Mouse (Mus musculus): ENCODE data around the gene BC025446. TPM values are rescaled to one million over a fixed set of nuclear protein-coding genes. Genes with fewer than 3 reads are reported as not detected.

BC025446 gene
- total RNA-seq (2021) = not detected

DNA sequence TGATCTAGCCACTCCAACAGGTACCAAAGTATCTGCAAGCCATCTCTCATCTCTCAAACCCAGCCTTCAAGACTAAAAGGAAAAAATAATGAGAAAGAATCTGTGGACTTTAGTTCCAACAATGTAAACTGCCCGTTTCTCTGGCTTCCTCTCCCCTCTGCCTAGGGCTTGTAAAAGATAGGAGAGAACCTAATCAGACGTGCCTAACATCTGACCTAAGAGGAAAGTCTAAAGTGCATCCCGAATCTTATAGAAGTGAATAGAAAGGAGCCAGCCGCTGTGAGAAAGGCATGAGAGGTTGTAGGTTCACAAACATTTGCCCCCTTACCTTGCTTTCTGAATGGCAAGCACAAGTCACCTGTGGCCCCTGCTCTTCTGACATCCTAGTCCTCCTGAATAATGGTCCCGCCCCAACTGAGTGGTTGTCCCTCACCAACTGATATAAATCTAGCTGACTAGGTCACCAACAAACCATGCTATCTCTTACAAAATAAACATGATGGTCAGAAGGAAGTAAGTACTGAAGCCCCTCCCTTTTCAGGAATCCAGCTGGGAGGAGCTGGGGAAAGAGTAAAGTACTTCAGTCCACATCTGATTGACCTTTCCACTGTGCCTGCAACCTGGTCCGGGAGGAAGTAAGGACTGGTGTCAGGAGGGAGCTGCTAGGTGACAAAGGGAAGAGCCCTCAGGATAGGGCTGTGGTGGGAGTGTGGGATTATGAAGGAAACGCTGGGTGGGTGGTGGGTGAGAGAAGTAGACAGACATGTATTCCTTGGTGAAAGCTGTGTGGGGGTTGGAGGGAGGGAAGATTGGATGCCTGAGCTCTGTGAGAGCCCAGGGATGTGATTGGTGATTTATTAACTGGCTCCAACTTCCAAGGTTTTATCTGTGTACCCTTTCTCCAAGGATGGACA lies at the start of gene BC025446:
Gene BC025446 (plus strand): TSS at position 599 of the 914 bp plus-strand sequence.
- DNase-seq (ENCODE audit: extremely low spot score in 1 of 2, low spot score in 1 of 2) = no peak

DNA sequence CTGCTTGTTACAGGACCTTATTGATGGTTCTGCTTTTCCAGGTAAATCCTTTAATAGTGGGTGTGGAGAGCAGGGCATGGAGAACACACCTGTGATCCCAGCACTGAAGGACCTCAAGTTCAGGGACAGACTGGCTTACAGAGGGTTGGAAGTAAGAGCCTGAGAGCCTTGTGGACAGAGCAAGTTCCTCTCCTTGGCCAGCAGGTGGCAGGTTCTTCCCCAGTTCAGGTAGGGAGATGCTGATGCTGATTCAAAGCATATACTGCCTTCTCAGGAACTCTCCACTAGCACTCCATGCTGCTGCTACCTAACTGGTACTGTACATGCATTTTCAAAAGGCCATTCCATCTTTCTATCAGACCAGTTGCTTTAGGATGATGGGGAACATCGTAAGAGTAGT lies 40.7 kb upstream of the BC025446 start:
- DNase-seq (ENCODE audit: extremely low spot score in 1 of 2, low spot score in 1 of 2) = peak in 1 of 2 experiments; percentile 46

DNA sequence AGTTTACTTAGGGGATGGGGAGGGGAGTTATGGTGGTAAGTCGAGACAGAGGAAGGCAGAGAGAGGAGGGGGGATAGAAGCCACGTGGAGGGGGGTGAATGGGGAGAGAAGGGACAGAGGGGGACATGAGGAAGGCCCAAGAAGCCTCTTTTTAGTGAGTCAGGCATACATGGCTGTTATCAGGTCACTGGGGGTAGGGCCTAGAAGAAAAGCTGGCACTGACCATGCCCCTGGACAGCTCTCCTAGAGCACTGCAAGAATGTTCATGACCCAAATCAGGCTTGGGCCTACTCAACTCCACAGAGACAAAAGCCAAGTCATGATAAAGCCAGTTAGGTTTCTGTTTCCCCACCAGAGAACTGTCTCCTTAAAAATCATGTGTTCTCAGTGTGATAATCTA lies 29.9 kb upstream of the BC025446 start:
- no peak for DNase-seq (ENCODE audit: extremely low spot score in 1 of 2, low spot score in 1 of 2)

DNA sequence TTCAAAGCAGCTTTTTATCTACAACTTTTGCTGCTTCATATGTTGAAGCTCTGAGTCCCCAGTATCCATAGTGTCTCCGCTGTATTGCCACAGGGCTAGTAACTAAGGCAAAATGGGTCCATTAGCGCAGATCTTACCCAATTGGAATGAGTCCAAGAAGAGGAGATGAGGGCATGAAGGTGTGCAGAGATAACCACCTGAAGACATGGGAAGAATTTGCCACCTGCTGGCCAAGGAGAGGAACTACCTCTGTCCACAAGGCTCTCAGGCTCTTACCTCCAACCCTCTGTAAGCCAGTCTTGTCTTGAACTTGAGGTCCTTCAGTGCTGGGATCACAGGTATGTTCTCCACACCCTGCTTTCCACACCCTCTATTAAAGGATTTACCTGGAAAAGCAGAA lies 27.1 kb upstream of the BC025446 start:
- no peak for DNase-seq (ENCODE audit: extremely low spot score in 1 of 2, low spot score in 1 of 2)

DNA sequence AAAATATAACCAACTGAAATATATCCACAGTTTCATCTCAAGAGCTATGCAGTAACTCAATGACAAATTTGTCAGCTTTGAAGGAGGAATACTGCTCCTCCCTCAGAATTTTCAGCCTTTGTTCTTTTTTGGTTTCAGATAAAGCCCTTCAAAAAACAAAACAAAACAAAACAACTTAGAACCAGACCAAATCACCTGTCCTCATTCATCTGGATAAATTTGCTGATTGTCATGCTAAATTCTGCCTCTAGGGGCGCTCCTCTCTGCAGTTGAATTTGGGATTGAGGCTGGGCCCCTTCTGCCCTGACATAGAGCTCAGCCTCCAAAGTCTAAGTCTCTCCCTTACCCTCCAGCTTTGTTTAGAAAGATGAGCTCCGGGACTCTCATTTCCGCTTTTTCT lies 25.6 kb upstream of the BC025446 start:
- peak in 1 of 2 experiments; percentile 10 for DNase-seq (ENCODE audit: extremely low spot score in 1 of 2, low spot score in 1 of 2)

DNA sequence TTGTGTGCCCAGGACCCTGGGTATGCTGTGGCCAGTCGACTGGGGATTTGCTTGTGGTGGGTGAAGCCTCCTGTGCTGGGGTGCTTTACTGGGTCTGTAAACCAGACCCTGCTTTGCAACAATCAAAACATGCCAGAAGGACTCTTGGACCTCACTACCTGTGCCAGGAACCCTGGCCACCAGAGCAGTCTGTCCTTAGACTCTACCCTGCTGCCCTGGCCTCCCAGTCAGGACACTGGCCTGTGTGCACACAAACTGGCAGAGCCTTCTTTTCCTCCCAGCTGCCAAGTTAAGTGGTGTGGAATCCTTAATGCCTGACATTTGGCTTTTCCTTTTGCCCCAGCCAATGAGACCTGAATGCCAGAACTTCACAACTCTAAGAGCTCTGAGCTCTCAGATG lies 655 bp downstream of the BC025446 start:
- no peak for DNase-seq (ENCODE audit: extremely low spot score in 1 of 2, low spot score in 1 of 2)

DNA sequence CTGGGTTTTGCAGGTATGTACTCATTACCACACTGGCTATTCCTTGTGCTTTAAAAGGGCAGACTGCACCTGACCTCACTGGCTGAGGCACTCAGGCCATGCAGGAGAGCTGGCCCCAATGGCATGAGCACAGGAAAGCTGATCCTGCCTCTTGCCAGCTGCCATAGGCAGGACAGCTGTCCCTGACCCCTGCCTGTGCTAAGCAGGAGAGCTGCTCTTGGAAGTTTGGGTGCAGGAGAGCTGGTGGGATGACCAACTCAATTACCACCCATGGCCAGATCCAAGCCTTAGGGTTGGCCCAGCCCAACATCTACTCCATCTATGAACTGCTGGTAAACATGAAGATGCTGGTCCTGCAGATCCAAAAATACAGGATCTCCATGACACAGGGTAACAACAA lies 5.8 kb downstream of the BC025446 start:
- no peak for DNase-seq (ENCODE audit: extremely low spot score in 1 of 2, low spot score in 1 of 2)

DNA sequence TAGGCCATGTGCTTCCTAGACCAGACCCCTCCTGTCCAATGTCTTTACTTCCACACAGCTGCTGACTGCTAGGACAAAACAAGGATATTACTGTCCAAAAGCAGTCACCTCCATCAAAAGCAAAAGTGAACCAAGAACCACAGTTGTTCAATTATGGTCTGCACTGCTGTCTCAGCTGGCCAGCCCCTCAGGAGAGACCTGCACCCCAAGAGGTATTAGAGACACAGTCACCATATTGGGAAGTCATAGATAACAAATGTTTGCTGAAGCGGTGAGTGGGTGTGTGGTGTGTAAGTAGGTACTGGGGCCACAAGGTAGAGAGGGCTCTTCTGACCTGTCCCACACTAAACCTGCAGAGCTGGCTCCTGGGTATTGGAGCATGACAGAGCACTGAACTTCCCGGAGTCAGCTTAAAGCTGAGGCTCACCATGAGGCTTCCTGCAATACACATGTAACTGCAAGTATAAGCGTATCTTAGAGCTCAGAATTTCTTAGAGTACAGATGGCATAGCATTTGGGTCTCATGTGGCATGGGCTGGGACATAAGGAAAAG lies 21.6 kb downstream of the BC025446 start:
- DNase-seq (ENCODE audit: extremely low spot score in 1 of 2, low spot score in 1 of 2) = no peak

DNA sequence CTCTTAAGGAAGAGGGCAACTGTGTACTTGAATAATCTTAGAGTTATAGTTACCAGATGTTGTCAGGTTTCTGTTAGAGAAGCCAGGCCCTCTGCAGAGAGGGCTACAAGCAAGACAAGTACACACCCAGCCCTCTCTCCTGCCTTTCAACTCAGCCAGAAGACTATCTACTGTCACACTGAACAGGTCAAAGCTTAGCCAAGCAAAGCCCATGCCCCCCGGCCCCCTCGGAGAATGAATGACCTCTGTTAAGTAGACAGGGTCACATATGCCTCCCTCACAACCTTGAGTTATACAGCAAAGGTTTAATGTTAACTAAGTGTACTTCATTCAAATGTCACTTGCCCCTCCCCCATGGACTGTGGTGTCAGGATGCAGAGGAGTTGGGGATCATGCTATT lies 24.4 kb downstream of the BC025446 start:
- DNase-seq (ENCODE audit: extremely low spot score in 1 of 2, low spot score in 1 of 2) = no peak

DNA sequence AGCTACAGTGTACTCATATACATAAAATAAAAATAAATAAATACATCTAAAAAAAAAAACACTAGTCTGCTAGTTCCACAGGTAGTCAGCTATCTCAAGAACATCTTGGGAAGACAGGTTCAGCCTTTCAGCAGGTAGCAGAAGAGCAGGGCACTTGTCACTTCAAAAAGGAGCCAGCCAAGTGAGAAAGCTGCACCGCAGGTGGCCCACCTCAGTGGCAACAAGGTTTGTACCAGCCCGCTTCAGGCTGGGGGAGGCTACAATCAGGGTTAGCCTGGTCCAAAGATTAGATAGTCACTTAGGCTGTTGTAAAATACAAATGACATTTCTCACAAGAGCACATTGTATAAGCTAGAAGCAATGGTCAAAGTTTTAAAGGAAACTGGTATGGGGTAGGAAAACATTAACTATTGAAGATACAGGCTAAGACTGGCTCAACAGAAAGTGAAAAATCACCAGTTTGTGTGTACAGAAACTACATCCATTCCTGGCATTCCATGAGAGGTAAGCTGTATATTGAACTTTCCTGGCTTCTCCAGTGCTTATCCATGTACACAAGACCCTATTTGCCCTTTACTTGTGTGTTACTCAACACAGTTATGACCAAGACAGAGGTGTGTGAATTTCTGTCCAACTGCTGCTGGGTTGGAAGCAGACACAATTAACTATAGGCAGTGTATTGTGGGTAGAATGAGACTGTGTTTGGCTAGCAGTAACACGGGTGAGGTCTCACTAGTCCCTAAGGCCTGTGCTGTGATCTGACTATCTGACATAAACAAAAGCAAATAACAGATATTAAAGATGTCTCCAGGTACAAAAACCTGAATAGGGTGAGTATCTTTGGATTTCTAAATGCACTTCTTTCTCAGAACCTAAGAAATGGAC lies 26.8 kb downstream of the BC025446 start:
- no peak for DNase-seq (ENCODE audit: extremely low spot score in 1 of 2, low spot score in 1 of 2)

DNA sequence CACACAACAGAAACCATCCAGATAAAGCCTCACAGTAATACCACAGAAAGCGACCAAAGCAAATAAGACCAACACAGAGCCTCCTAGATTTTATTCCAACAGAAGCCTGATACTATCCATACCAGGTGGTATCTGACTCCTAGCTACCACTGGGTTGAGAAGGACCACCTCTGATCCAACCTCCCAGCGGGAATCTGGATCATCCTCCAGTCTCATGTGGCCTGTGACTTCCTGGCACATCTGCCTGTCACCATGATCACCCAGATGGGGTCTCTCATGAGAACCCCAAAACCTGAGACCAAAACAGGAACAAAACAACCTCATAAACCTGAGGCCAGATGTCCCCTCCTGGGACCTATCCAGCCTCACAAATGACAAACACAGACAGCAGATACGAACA lies 38.5 kb downstream of the BC025446 start:
- DNase-seq (ENCODE audit: extremely low spot score in 1 of 2, low spot score in 1 of 2) = no peak

DNA sequence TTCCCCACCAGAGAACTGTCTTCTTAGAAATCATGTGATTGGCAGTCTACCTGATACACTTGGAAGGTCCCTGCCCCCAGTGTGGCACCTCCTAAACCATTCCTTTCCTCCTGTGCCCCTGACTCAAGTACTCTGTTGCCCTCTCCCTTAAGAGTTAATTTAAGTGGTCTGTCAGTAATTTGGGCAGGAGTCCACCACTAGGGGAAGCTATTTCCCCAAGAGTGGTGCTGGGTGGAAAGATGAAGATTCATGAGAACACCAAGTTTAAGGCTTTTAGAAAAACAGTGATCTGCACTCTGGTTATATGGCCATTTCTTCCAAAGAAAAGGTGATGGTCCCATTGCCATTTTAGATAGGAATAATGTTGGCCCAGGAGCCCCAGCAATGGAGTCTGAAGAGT lies 49.7 kb downstream of the BC025446 start:
- no peak for DNase-seq (ENCODE audit: extremely low spot score in 1 of 2, low spot score in 1 of 2)

DNA sequence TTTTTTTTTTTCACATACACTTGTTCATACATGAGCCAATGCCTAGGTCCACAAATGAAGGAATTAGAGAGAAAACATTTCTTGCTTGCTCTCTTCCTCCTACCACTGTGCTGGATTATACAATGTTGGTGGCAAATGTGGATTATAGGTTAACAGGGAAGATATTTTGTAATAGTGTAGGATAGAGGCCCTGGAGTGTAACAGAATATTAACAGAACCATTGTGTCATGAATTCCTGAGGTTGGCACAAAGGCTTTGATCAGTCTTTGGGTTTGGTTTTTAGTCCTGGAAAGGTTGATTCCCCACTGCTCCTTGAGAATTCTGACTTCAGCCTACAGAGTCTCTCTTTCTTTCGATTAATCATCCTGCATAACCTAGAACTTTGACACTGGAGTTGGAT lies 50.5 kb downstream of the BC025446 start:
- DNase-seq (ENCODE audit: extremely low spot score in 1 of 2, low spot score in 1 of 2) = no peak

DNA sequence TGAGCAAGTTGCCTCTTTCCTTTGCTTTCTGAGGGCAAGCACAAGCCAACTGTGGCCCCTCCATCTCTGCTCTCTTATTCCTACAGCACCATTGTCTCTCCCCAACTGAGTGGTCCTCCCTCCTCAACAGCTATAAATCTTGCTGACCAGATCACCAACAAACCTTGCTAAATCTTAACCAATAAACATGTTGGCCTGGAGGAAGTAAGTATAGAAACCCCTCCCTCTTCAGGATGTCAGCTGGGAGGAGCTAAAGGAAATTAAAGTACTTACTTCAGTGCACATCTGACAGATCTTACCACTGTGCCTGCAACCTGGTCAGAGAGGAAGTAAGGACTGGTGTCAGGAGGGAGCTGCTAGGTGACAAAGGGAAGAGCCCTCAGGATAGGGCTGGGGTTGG lies 51.9 kb downstream of the BC025446 start, which contains the start of gene Ly6f:
Gene Ly6f (plus strand): TSS at position 301 of the 400 bp plus-strand sequence.
- no peak for DNase-seq (ENCODE audit: extremely low spot score in 1 of 2, low spot score in 1 of 2)

DNA sequence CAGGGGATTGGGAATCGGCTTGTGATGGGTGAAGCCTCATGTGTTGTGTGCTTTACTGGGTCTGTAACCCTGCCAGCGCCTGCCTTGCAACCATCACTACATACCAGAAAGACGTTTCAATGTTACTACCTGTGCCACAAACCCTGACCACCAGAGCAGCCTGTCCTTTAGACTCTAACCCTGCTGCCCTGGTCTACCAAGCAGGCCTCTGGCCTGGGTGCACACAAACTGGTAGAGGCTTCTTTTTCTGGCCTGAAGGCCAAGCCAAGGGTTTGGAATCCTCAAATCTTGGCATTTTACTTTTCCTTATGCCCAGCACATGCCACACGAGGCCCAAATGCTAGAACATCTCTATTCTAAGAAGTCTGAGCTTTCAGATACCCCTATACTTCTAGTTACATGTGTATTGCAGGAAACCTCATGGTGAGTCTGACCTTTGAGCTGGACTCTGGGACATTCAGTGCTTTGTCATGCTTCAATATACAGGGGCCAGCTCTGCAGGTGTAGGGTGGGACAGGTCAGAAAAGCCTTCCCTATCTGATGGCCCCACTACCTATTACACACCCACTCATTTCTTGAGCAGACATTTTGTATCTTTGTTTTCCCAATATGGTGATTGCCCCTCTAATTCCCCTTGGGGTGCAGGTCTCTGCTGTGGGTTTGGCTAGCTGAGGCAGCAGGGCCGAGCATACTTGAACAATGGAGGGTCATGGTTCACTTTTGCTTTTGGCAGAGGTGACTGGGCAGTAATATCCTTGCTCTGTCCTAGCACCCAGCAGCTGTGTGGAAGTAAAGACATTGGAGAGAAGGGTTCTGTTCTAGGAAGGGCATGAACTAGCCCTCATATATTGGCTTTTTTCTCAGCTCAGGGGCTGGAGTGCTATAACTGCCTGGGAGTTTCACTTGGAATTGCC lies 53.0 kb downstream of the BC025446 start:
- no peak for DNase-seq (ENCODE audit: extremely low spot score in 1 of 2, low spot score in 1 of 2)

DNA sequence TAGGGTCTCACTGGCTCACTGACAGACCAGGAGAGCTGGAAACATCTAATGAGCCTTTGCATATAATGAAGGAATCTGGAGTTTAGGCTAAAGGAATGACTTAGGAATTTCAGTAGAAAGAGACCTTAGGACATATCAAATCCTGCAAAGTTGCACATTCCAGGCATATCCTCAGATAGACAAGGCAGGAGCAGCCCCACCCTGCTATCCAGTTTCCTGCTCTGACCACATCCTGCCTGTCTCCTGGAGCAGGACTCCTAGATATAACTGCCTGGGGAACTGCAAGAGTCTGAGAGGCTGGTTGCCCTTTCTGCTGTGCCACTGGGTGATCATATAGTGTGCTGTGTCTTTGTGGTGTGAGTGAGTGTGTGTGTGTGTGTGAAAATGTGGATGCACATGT lies 54.0 kb downstream of the BC025446 start:
- no peak for DNase-seq (ENCODE audit: extremely low spot score in 1 of 2, low spot score in 1 of 2)

DNA sequence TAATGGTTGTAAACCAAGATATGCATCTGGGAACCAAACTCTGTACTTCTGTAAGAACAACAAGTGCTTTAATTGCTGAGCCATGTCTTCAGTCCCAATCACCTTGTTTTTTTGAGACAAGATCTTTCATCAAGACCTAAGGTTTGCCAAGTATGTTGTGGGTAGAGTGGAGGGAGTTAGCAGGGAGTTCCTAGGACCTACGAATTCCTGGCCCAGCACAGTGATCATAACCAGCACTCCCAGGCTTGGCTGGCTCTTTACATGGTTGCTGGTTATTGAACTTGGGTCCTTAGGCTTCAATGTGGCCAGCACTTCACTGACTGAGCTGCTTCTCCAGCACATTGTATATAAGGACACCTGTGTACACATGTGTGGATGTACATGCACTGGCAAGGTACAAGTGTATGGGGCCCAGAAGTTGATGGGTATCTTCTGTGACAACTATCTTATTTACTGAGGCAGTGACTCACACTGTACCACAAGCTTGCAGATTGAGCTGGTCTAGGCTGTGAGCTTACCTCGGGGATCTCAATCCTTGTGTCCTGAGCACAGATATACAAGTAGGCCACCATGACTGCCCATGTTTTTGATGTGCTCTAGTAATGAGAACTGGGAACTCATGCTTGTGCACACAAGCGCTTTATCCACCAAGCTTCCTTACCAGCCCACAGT lies 54.7 kb downstream of the BC025446 start:
- DNase-seq (ENCODE audit: extremely low spot score in 1 of 2, low spot score in 1 of 2) = no peak

DNA sequence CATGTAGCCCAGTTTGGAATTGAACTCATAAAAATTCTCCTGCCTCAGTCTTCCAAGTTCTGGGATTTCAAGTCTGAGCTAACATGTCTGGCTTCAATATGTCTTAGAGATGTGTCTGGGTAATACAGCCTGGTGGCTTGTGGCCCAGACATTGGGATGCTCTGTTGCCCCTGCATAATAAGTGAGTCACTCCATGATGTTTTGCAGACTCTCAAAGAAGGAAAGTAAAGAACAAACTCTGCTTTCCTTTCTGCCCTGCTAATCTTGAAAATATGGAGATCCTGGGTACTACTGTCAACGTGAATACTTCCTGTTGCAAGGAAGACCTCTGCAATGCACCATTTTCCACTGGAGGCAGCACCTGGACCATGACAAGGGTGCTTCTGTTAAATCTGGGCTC lies 55.2 kb downstream of the BC025446 start:
- DNase-seq (ENCODE audit: extremely low spot score in 1 of 2, low spot score in 1 of 2) = no peak

DNA sequence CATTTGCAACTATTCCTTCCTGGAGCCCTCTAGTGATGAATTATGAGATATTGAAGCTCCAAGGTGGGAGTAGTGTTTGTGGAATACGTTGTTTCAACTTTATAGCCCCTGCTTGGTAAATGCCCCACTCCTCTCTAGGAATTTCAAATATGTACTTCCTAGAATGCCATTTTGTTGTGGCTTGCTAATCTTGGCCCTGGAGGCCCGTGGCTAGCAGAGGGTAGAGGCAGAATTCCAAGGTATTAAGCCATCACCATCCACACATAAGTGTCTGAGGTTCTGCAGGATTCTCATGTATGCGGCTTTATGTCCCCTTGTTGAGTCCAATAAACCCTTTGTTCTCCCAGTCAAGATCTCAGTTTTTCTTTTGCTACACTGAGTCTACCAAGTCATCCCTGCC lies 55.7 kb downstream of the BC025446 start:
- no peak for DNase-seq (ENCODE audit: extremely low spot score in 1 of 2, low spot score in 1 of 2)
